Mouse (Mus musculus) erythroblast, embryonic 14.5 days (primary cell): ENCODE results near the gene Mgat2. TPM values are rescaled to one million over a fixed set of nuclear protein-coding genes. Genes with fewer than 3 reads are reported as not detected.

Source experiments
- H3K27me3 ChIP-seq: 2 replicates; pipeline ENCODE4 v1.6.1; 2012; ENCODE audit warnings: inconsistent platforms; ENCODE audit not compliant: control insufficient read depth
- H3K36me3 ChIP-seq: 2 replicates; pipeline ENCODE4 v1.6.1; 2012; ENCODE audit warnings: mild to moderate bottlenecking, inconsistent platforms; ENCODE audit not compliant: control insufficient read depth
- H3K4me1 ChIP-seq: 2 replicates; pipeline ENCODE4 v1.6.1; 2012; ENCODE audit warnings: inconsistent platforms; ENCODE audit not compliant: control insufficient read depth
- H3K4me3 ChIP-seq: replicated peaks from 2 replicates; pipeline ENCODE3; 2012; ENCODE audit warnings: moderate library complexity, mild to moderate bottlenecking, inconsistent platforms
- H3K9me3 ChIP-seq: 2 replicates; pipeline ENCODE4 v1.6.1; 2012; ENCODE audit warnings: low read length, inconsistent platforms, mixed read lengths; ENCODE audit not compliant: control insufficient read depth
- GATA1 ChIP-seq: IDR thresholded peaks from 2 replicates; pipeline ENCODE4 v1.6.1; 2012; ENCODE audit warnings: low read length, inconsistent platforms, mixed read lengths
- TAL1 ChIP-seq: IDR thresholded peaks from 3 replicates; pipeline ENCODE4 v1.6.1; 2012; ENCODE audit warnings: low read length, inconsistent platforms, mixed read lengths
- polyA plus RNA-seq: library from polyadenylated mRNA; stranded (reverse); fragments of >175 nt; gene quantifications from 2 replicates; pipeline ENCODE4 v1.2.3, GENCODE M21; 2012

Gene Mgat2
- polyA plus RNA-seq, 1 experiment = 0.90 TPM

DNA sequence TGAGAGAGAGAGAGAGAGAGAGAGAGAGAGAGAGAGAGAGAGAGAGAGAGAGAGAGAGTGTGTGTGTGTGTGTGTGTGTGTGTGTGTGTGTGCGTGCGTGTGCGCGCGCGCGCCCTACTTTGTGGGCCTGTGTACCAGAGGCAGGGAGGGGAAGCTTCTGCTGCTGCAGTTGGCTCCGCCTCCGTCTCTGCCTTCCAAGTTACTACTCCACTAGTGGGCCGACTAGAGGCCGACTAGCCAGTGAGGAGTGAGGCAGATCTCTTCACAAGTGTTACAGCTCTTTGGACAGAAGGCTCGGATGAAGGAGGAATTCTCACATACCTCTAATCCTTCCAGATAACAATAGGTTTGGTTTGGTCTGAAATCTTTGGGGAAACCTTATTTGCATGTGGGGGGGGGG lies 4.6 kb upstream of the Mgat2 start:
- Histone ChIP-seq H3K27me3 (no peaks in the 10 kb centered on the region), H3K4me3 (no peak overlapping the region), H3K36me3 (peaks cover 75% of the 10 kb centered on the region), H3K9me3 (peaks cover 3% of the 10 kb centered on the region), H3K4me1 (peaks cover 20% of the 10 kb centered on the region)
- TF ChIP-seq TAL1 (no peak), GATA1 (no peak)

- Histone ChIP-seq H3K9me3 (peaks cover 3% of the 10 kb centered on the region), H3K4me3 (no peak overlapping the region), H3K27me3 (no peaks in the 10 kb centered on the region), H3K4me1 (peaks cover 31% of the 10 kb centered on the region), H3K36me3 (peaks cover 56% of the 10 kb centered on the region)
- no peak for TF ChIP-seq GATA1
Measured at GRCm38 (mm10) chr12:69181800-69182199, 2.2 kb upstream of the Mgat2 start.

- TF ChIP-seq TAL1 (no peak), GATA1 (no peak; the same call in 1 of the 2 replicates)
- Histone ChIP-seq H3K4me3 (peak overlapping the region; percentile 97), H3K4me1 (peaks cover 42% of the 10 kb centered on the region), H3K9me3 (no peaks in the 10 kb centered on the region), H3K27me3 (no peaks in the 10 kb centered on the region), H3K36me3 (peaks cover 56% of the 10 kb centered on the region)
Measured at GRCm38 (mm10) chr12:69184342-69185295, 662 bp downstream of the Mgat2 start.

GRCm38 (mm10) chr12:69185371-69185770 lies 1.4 kb downstream of the Mgat2 start:
- Histone ChIP-seq H3K36me3 (peaks cover 57% of the 10 kb centered on the region), H3K9me3 (no peaks in the 10 kb centered on the region), H3K4me1 (peaks cover 42% of the 10 kb centered on the region), H3K27me3 (no peaks in the 10 kb centered on the region), H3K4me3 (peak overlapping the region; percentile 97)
- TF ChIP-seq TAL1 = no peak
- no peak for TF ChIP-seq GATA1

DNA sequence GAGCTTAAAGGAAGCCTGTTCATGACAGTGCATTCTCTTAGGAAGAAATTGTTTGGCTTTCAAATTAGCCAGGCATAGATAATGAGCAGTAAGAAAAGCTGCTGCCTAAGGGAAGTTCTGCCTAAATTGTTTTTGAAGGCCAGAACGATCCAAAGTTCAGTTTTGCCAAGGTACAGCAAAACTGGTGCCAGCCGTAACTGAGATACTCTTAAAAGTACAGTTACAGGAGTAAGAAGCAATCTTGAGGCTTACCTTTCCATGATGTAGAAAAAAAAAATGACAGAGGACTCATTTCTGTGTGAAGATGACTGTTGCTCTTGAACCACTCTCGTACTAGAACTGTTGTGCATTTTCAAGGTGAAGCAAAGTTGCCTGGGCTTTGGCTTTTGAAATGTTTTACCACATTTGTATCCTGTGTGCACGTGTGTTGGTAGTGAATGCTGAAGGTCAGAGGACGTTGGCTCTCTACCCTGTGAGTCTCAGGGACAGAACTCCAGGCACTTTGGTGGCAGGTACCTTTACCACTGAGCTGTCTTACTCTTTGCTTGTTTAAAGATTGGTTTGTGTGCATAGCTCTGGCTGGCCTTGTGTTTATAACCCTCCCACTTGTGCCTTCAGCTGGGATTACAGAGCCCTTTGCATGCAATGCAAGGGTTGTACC lies 3.0 kb downstream of the Mgat2 start:
- TF ChIP-seq TAL1 (no peak), GATA1 (no peak)
- H3K27me3 ChIP-seq = no peaks in the 10 kb centered on the region
- peaks cover 58% of the 10 kb centered on the region for H3K36me3 ChIP-seq
- H3K9me3 ChIP-seq = no peaks in the 10 kb centered on the region
- H3K4me1 ChIP-seq = peaks cover 40% of the 10 kb centered on the region
- H3K4me3 ChIP-seq = no peak overlapping the region

GRCm38 (mm10) chr12:69190074-69190473 lies 6.1 kb downstream of the Mgat2 start:
- H3K4me3 ChIP-seq = no peak overlapping the region
- peaks cover 71% of the 10 kb centered on the region for H3K36me3 ChIP-seq
- no peaks in the 10 kb centered on the region for H3K9me3 ChIP-seq
- H3K27me3 ChIP-seq = no peaks in the 10 kb centered on the region
- TF ChIP-seq TAL1 (no peak), GATA1 (no peak)
- peaks cover 33% of the 10 kb centered on the region for H3K4me1 ChIP-seq

GRCm38 (mm10) chr12:69190522-69190921 lies 6.6 kb downstream of the Mgat2 start:
- H3K36me3 ChIP-seq = peaks cover 68% of the 10 kb centered on the region

DNA sequence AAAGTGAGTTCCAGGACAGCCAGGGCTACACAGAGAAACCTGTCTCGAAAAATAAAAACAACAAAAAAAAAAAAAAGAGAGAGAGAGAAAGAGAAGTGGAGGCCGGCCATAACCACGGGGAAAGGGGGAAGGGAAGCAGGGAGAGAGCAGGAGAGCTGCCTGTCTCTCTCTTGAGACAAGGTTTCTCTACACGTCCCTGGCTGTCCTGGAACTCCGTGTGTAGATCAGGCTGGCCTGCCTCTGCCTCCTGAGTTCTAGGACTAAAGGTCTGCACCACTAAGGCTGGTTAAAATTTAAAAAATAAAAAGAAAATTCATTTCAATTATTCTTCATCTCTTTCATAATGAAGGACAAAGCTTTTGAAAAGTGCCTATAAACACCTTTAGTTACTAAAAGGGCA lies 7.4 kb downstream of the Mgat2 start:
- no peak overlapping the region for H3K4me3 ChIP-seq
- peaks cover 32% of the 10 kb centered on the region for H3K4me1 ChIP-seq
- H3K9me3 ChIP-seq = no peaks in the 10 kb centered on the region
- H3K27me3 ChIP-seq = no peaks in the 10 kb centered on the region
- H3K36me3 ChIP-seq = peaks cover 68% of the 10 kb centered on the region
- TF ChIP-seq GATA1 = no peak
- no peak for TF ChIP-seq TAL1

More at GRCm38 (mm10) chr12:69190522-69190921, 6.6 kb downstream of the Mgat2 start:
- no peaks in the 10 kb centered on the region for H3K9me3 ChIP-seq
- TF ChIP-seq TAL1 (no peak), GATA1 (no peak)
- no peak overlapping the region for H3K4me3 ChIP-seq
- H3K4me1 ChIP-seq = peaks cover 31% of the 10 kb centered on the region
- no peaks in the 10 kb centered on the region for H3K27me3 ChIP-seq

DNA sequence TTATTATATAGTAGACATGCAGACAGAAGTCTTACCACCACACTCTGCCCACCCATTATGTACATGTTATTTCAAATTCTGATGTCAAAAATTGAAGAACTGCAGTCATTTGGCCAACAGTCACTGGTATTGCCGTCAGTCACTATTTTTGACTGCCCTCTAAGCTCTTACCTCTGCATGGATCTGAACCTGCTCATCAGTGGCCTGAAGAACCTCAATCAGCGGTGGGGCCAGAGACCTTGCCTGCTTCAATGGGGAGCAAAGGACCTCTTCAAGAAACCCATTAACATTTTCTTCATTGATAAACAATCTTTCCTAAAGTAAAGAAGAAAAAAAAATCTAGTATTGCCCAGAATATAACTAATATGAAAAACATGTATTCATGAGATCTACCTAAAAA lies 8.7 kb downstream of the Mgat2 start:
- H3K9me3 ChIP-seq = no peaks in the 10 kb centered on the region
- peaks cover 25% of the 10 kb centered on the region for H3K4me1 ChIP-seq
- peaks cover 58% of the 10 kb centered on the region for H3K36me3 ChIP-seq
- no peak overlapping the region for H3K4me3 ChIP-seq
- TF ChIP-seq TAL1 (no peak), GATA1 (no peak)
- no peaks in the 10 kb centered on the region for H3K27me3 ChIP-seq
